Mouse (Mus musculus) erythroblast, embryonic 14.5 days (primary cell): ENCODE measurements around the gene Gm13289. TPM values are rescaled to one million over a fixed set of nuclear protein-coding genes. Genes with fewer than 3 reads are reported as not detected.
"Not testable (repeated sequence)": the region's sequence is repeated elsewhere in the genome, so short reads cannot be mapped to it uniquely, and the experiment has no call there.

Experiments
- H3K27me3 ChIP-seq: 2 replicates; pipeline ENCODE4 v1.6.1; 2012; ENCODE audit warnings: inconsistent platforms; ENCODE audit not compliant: control insufficient read depth
- H3K36me3 ChIP-seq: 2 replicates; pipeline ENCODE4 v1.6.1; 2012; ENCODE audit warnings: mild to moderate bottlenecking, inconsistent platforms; ENCODE audit not compliant: control insufficient read depth
- H3K4me1 ChIP-seq: 2 replicates; pipeline ENCODE4 v1.6.1; 2012; ENCODE audit warnings: inconsistent platforms; ENCODE audit not compliant: control insufficient read depth
- H3K4me3 ChIP-seq: replicated peaks from 2 replicates; pipeline ENCODE3; 2012; ENCODE audit warnings: moderate library complexity, mild to moderate bottlenecking, inconsistent platforms
- H3K9me3 ChIP-seq: 2 replicates; pipeline ENCODE4 v1.6.1; 2012; ENCODE audit warnings: low read length, inconsistent platforms, mixed read lengths; ENCODE audit not compliant: control insufficient read depth
- GATA1 ChIP-seq: IDR thresholded peaks from 2 replicates; pipeline ENCODE4 v1.6.1; 2012; ENCODE audit warnings: low read length, inconsistent platforms, mixed read lengths
- TAL1 ChIP-seq: IDR thresholded peaks from 3 replicates; pipeline ENCODE4 v1.6.1; 2012; ENCODE audit warnings: low read length, inconsistent platforms, mixed read lengths
- polyA plus RNA-seq: library from polyadenylated mRNA; stranded (reverse); fragments of >175 nt; gene quantifications from 2 replicates; pipeline ENCODE4 v1.2.3, GENCODE M21; 2012

The Gm13289 gene
- not detected in 2 replicates for polyA plus RNA-seq

GRCm38 (mm10) chr4:88776622-88777021, at the start of gene Gm13289:
TSS of gene Gm13289 (plus strand) at chr4:88776922.
- H3K36me3 ChIP-seq, H3K4me3 ChIP-seq, H3K9me3 ChIP-seq, H3K27me3 ChIP-seq, H3K4me1 ChIP-seq: not testable (repeated sequence)

- Histone ChIP-seq H3K9me3 (no peaks in the 10 kb centered on the region), H3K36me3 (no peaks in the 10 kb centered on the region), H3K4me1 (peaks cover 2% of the 10 kb centered on the region; the same call in 1 of the 2 replicates), H3K4me3 (no peak overlapping the region), H3K27me3 (no peaks in the 10 kb centered on the region)
- TF ChIP-seq TAL1, result no peak
- no peak for TF ChIP-seq GATA1
Measured at GRCm38 (mm10) chr4:88727324-88727723, 49.4 kb upstream of the Gm13289 start.

GRCm38 (mm10) chr4:88738480-88738879, 38.2 kb upstream of the Gm13289 start:
- H3K4me1 ChIP-seq, result no peaks in the 10 kb centered on the region
- no peaks in the 10 kb centered on the region for H3K36me3 ChIP-seq
- H3K4me3 ChIP-seq, result no peak overlapping the region
- no peaks in the 10 kb centered on the region for H3K9me3 ChIP-seq
- H3K27me3 ChIP-seq, result 0 out of 2 replicates have a peak, but pooled peaks cover 2% of the 10 kb centered on the region
- TF ChIP-seq TAL1, result no peak
- no peak for TF ChIP-seq GATA1

GRCm38 (mm10) chr4:88739036-88739435, 37.7 kb upstream of the Gm13289 start:
- H3K4me1 ChIP-seq, result no peaks in the 10 kb centered on the region
- no peak overlapping the region for H3K4me3 ChIP-seq
- H3K9me3 ChIP-seq, result no peaks in the 10 kb centered on the region
- TF ChIP-seq GATA1, result no peak
- no peak for TF ChIP-seq TAL1
- H3K27me3 ChIP-seq, result 0 out of 2 replicates have a peak, but pooled peaks cover 2% of the 10 kb centered on the region
- no peaks in the 10 kb centered on the region for H3K36me3 ChIP-seq

GRCm38 (mm10) chr4:88741426-88741825, 35.3 kb upstream of the Gm13289 start:
- H3K4me1 ChIP-seq, result no peaks in the 10 kb centered on the region
- no peaks in the 10 kb centered on the region for H3K27me3 ChIP-seq
- TF ChIP-seq TAL1 (no peak), GATA1 (no peak)

GRCm38 (mm10) chr4:88742771-88743371, 33.9 kb upstream of the Gm13289 start:
- TF ChIP-seq TAL1 (no peak), GATA1 (no peak)
- Histone ChIP-seq H3K4me3 (no peak overlapping the region), H3K36me3 (no peaks in the 10 kb centered on the region)

More at GRCm38 (mm10) chr4:88741426-88741825, 35.3 kb upstream of the Gm13289 start:
- H3K36me3 ChIP-seq, result no peaks in the 10 kb centered on the region
- no peaks in the 10 kb centered on the region for H3K9me3 ChIP-seq
- H3K4me3 ChIP-seq, result no peak overlapping the region

GRCm38 (mm10) chr4:88744207-88744606, 32.5 kb upstream of the Gm13289 start:
- no peaks in the 10 kb centered on the region for H3K27me3 ChIP-seq
- no peaks in the 10 kb centered on the region for H3K4me1 ChIP-seq
- H3K36me3 ChIP-seq, result no peaks in the 10 kb centered on the region
- TF ChIP-seq GATA1 (no peak), TAL1 (no peak)
- no peaks in the 10 kb centered on the region for H3K9me3 ChIP-seq
- H3K4me3 ChIP-seq, result no peak overlapping the region

More at GRCm38 (mm10) chr4:88742771-88743371, 33.9 kb upstream of the Gm13289 start:
- no peaks in the 10 kb centered on the region for H3K4me1 ChIP-seq
- H3K27me3 ChIP-seq, result no peaks in the 10 kb centered on the region
- H3K9me3 ChIP-seq, result no peaks in the 10 kb centered on the region

GRCm38 (mm10) chr4:88749926-88750325, 26.8 kb upstream of the Gm13289 start:
- Histone ChIP-seq H3K36me3 (no peaks in the 10 kb centered on the region), H3K9me3 (no peaks in the 10 kb centered on the region), H3K4me3 (no peak overlapping the region), H3K27me3 (no peaks in the 10 kb centered on the region), H3K4me1 (no peaks in the 10 kb centered on the region)
- no peak for TF ChIP-seq TAL1
- no peak for TF ChIP-seq GATA1

GRCm38 (mm10) chr4:88754818-88755340, 21.8 kb upstream of the Gm13289 start, which contains the start of gene Gm13271:
TSS of gene Gm13271 (plus strand) at chr4:88754868.
- not testable (repeated sequence) for H3K36me3 ChIP-seq, H3K4me3 ChIP-seq, H3K4me1 ChIP-seq, H3K9me3 ChIP-seq
- peaks cover 16% of the 10 kb centered on the region for H3K27me3 ChIP-seq

- not testable (repeated sequence) for H3K4me3 ChIP-seq, H3K36me3 ChIP-seq, H3K9me3 ChIP-seq, H3K4me1 ChIP-seq
- peaks cover 16% of the 10 kb centered on the region for H3K27me3 ChIP-seq
Measured at GRCm38 (mm10) chr4:88756581-88757513, 19.9 kb upstream of the Gm13289 start.

GRCm38 (mm10) chr4:88757628-88758031, 19.1 kb upstream of the Gm13289 start:
- H3K9me3 ChIP-seq, H3K4me1 ChIP-seq, H3K4me3 ChIP-seq, H3K36me3 ChIP-seq: not testable (repeated sequence)
- peaks cover 16% of the 10 kb centered on the region for H3K27me3 ChIP-seq

- H3K4me1 ChIP-seq, H3K9me3 ChIP-seq, H3K36me3 ChIP-seq, H3K4me3 ChIP-seq: not testable (repeated sequence)
- H3K27me3 ChIP-seq, result peaks cover 16% of the 10 kb centered on the region
Measured at GRCm38 (mm10) chr4:88758751-88759150, 18.0 kb upstream of the Gm13289 start.
